Mouse (Mus musculus) limb, embryonic 14.5 days (tissue): ENCODE measurements around the gene Tmem109. TPM values are rescaled to one million over a fixed set of nuclear protein-coding genes. Genes with fewer than 3 reads are reported as not detected.
A peak's percentile ranks its signal among the peaks of the same experiment; 100 is the strongest.

Experiments used
- ATAC-seq: fragments of 200-750 bp; cut with Nextera tagmentation; 2 replicates; pipeline ENCODE4 v1.8.0; 2017; ENCODE audit warnings: low read depth, moderate number of reproducible peaks, moderate TSS enrichment; ENCODE audit not compliant: low FRiP score
- DNase-seq: peaks from one replicate; pipeline ENCODE4 v3.0.0-alpha.2; 2015; ENCODE audit warnings: low spot score
- H3K27ac ChIP-seq: fragments of 300-500 bp; sonication (generic); replicated peaks from 2 replicates; pipeline ENCODE4 v1.5.1; 2014; ENCODE audit warnings: low read depth, mild to moderate bottlenecking, low read length, moderate library complexity, mixed read lengths
- H3K27me3 ChIP-seq: fragments of 300-500 bp; sonication (generic); 2 replicates; pipeline ENCODE4 v1.6.1; 2014; ENCODE audit warnings: low read length, mixed read lengths; ENCODE audit not compliant: control insufficient read depth, insufficient read depth
- H3K36me3 ChIP-seq: fragments of 300-500 bp; sonication (generic); 2 replicates; pipeline ENCODE4 v1.6.1; 2014; ENCODE audit warnings: mild to moderate bottlenecking, low read length, moderate library complexity, mixed read lengths; ENCODE audit not compliant: control insufficient read depth, insufficient read depth
- H3K4me1 ChIP-seq: fragments of 300-500 bp; sonication (generic); 2 replicates; pipeline ENCODE4 v1.6.1; 2014; ENCODE audit warnings: antibody characterized with exemption, low read length, mixed read lengths; ENCODE audit not compliant: control insufficient read depth, insufficient read depth
- H3K4me2 ChIP-seq: fragments of 300-500 bp; sonication (generic); replicated peaks from 2 replicates; pipeline ENCODE4 v1.6.1; 2014; ENCODE audit warnings: low read depth, mild to moderate bottlenecking, low read length, moderate library complexity; ENCODE audit not compliant: severe bottlenecking
- H3K4me3 ChIP-seq: fragments of 300-500 bp; sonication (generic); replicated peaks from 2 replicates; pipeline ENCODE4 v1.5.1; 2014; ENCODE audit warnings: low read length
- H3K9ac ChIP-seq: fragments of 300-500 bp; sonication (generic); 2 replicates; pipeline ENCODE4 v1.6.1; 2014; ENCODE audit warnings: mild to moderate bottlenecking, low read depth, low read length, moderate library complexity; ENCODE audit not compliant: severe bottlenecking
- H3K9me3 ChIP-seq: fragments of 300-500 bp; sonication (generic); 2 replicates; pipeline ENCODE4 v1.6.1; 2016; ENCODE audit warnings: low read length; ENCODE audit not compliant: control insufficient read depth
- POLR2A ChIP-seq: fragments of 200-500 bp; IDR thresholded peaks from 2 replicates; pipeline ENCODE4 v1.8.0; 2012; ENCODE audit warnings: inconsistent platforms, mild to moderate bottlenecking, moderate library complexity, borderline replicate concordance; ENCODE audit not compliant: insufficient read depth, insufficient read length; ENCODE audit errors: extremely low read depth
- WGBS: fragments of 180-500 bp; shearing (Covaris S2); extraction: QIAGEN DNeasy Blood & Tissue Kit; methylation state at CpG from one replicate; pipeline ENCODE4 v1.1.7; 2014; 5-methylcytosine and 5-hydroxymethylcytosine counted together
- polyA plus RNA-seq, 2 experiments: library from polyadenylated mRNA; depleted of rRNA in 1 of 2; stranded (reverse) in 1 of 2; unstranded in 1 of 2; fragments of >200 nt; fragmentation: Nextera tagmentation in 1 of 2; extraction: Ambion mirVana in 1 of 2; gene quantifications; 2 replicates each; pipeline versions ENCODE4 v1.2.1 to v1.2.3; 2012 to 2014

The Tmem109 gene
- polyA plus RNA-seq (2012; rRNA removed): 106 and 124 TPM in 2 replicates
- 126 and 128 TPM in 2 replicates for polyA plus RNA-seq (2014; fragmentation: Nextera tagmentation; extraction: Ambion mirVana)

DNA sequence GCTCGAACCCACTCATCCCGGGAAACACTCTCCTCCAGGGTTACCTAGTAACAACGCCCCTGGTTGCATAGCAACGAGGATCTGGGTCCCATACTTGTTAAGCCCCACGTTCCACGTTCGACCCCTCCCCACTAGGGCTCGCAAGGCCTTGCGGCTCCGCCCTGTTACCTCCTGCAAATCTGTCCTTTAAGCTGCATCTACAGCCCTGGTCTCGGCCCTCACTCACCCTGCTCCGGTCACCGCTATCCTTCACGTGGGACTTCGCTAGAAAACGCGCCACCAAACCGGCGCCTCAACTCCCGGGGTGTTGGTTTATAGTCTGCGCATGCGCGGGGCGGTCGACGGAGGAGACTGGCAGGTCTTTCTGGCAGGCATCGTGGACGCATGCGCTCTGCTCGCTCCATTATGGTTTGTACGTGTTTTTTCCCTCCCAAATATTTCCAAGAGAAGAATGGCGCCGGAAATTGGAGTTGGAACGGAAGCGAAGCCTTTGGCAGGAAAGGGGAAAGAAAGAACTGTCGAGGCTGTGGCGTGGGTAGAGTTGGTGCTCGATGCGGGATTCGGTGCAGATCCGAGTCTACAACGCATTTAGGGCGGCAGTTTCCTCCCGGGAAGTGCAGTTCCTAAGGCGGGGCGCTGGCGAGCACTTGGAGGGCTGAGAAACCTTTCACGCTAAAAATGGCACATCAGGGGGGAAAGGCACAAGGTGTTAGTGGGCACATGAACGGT, at the start of gene Tmem109:
Tmem109 (minus strand) TSS at position 576 of the 729 bp plus-strand sequence.
- H3K27ac ChIP-seq: peak within 1 kb of the TSS; percentile 98
- peaks cover 9% of the 10 kb centered on the region; the same call in 1 of the 2 replicates for H3K9me3 ChIP-seq
- ATAC-seq (peak; percentile 89), DNase-seq (peak; percentile 99)
- H3K4me3 ChIP-seq: peak within 1 kb of the TSS; percentile 51
- peaks cover 3% of the 10 kb centered on the region; the same call in 1 of the 2 replicates for H3K36me3 ChIP-seq
- H3K9ac ChIP-seq: peak within 1 kb of the TSS; percentile 76
- TF ChIP-seq POLR2A: peak; percentile 84; the same call in 1 of the 2 replicates
- peaks cover 13% of the 10 kb centered on the region for H3K4me1 ChIP-seq
- H3K27me3 ChIP-seq: no peaks in the 10 kb centered on the region
- H3K4me2 ChIP-seq: peak within 1 kb of the TSS; percentile 92
- under 1% methylated on average over 49 of the region's 49 CpGs for WGBS

DNA sequence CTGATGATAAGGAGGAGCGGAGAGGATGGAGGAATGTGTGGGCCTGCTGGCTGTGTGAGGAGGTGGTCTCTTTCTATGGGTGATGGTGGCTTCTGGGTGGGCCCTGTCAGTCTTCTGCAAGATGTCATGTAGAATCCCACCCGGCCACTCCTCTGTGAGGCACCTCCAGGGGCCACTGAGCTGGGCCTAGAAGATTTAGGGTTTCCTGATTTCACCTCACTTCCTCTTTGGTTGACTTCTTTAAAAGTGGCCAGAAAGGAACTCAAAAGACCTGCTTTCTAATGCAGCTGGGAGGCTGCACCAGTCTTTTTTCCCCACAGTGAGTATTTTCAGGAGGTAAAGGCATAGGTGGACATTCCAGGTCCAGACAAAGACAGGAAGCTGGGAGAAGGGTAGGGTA, 48.8 kb upstream of the Tmem109 start:
- H3K4me1 ChIP-seq: no peaks in the 10 kb centered on the region
- H3K9me3 ChIP-seq: no peaks in the 10 kb centered on the region
- no peaks in the 10 kb centered on the region for H3K36me3 ChIP-seq
- no peak for DNase-seq
- H3K4me3 ChIP-seq: no peak overlapping the region
- no peak overlapping the region for H3K27ac ChIP-seq
- WGBS: 88% methylated on average over 2 of the region's 2 CpGs
- no peak for ATAC-seq
- H3K4me2 ChIP-seq: no peak overlapping the region
- no peaks in the 10 kb centered on the region for H3K27me3 ChIP-seq
- no peak for TF ChIP-seq POLR2A
- H3K9ac ChIP-seq: no peak overlapping the region

DNA sequence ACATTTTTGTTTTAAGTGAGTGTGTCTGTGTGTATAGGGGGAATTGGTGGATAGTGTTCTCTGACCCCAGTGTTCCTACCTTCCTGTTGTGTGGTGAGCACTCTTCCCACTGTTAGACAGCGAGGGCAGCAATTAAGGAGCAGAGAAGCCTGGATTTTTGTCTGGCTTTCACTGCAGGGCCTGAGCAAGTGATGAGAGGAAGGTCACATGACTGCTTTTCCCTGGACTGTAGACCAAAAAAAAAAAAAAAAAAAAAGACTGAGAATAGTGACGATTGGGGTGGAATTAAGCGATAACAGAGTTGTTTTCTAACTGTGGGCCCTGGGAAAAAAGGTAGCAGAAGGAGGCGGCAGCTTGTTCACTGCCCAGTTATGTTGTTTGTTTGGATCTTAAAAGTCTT, 44.9 kb upstream of the Tmem109 start:
- Histone ChIP-seq H3K9ac (no peak overlapping the region), H3K36me3 (no peaks in the 10 kb centered on the region), H3K27me3 (no peaks in the 10 kb centered on the region), H3K4me2 (no peak overlapping the region), H3K9me3 (no peaks in the 10 kb centered on the region), H3K27ac (peak overlapping the region; percentile 58), H3K4me3 (no peak overlapping the region), H3K4me1 (0 out of 2 replicates have a peak, but pooled peaks cover 4% of the 10 kb centered on the region)
- WGBS: 40% methylated on average over 4 of the region's 4 CpGs
- no peak for TF ChIP-seq POLR2A
- ATAC-seq: peak; percentile 54; the same call in 1 of the 2 replicates
- DNase-seq: no peak

DNA sequence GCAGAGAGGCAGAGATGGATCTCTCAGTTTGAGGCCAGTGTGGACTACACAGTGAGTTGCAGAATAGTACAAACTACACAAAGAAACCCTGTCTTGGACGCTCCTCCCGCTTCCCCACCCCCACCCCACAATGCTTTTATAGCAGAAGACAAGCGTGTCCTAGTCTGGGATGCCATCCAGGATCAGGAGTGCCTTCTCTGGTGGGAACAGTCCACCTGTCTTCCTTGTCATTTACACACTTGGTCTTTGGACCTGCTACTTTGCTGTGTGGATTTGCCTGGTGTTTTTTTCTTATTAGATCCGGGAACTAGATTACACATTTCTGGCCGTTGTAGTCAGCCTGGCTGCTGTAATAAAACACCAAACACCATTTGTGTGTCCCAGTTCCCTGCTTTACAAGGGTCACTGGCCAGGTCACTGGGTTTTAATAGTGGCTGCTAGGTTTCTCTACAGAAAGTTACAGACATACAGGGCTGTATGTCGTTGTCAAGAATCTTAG, 44.4 kb upstream of the Tmem109 start:
- no peaks in the 10 kb centered on the region for H3K9me3 ChIP-seq
- ATAC-seq (peak; percentile 78), DNase-seq (peak; percentile 38)
- no peak overlapping the region for H3K9ac ChIP-seq
- no peaks in the 10 kb centered on the region for H3K36me3 ChIP-seq
- H3K4me2 ChIP-seq: no peak overlapping the region
- H3K4me1 ChIP-seq: 0 out of 2 replicates have a peak, but pooled peaks cover 4% of the 10 kb centered on the region
- 28% methylated on average over 6 of the region's 6 CpGs for WGBS
- H3K27ac ChIP-seq: peak overlapping the region; percentile 58
- H3K27me3 ChIP-seq: no peaks in the 10 kb centered on the region
- H3K4me3 ChIP-seq: no peak overlapping the region
- TF ChIP-seq POLR2A: no peak

DNA sequence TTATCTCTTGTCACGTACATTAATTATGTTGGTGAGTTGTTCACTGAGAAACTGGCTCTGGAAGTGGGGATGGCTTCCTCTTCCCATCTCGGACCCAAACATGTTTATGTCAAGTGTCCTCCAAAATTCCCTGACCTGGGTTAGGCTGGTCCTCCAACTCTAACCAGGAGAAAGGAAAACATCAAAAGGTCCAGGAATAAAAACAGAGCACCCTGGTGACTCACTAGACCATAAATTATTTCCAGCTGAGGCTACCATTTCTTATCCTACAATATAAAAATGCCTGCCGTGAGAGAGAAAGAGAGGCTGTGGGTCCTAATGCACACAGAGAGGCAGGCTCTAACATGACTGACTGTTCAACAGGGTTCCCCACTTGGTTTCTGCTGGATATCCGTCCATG, 42.4 kb upstream of the Tmem109 start:
- no peaks in the 10 kb centered on the region for H3K27me3 ChIP-seq
- H3K4me3 ChIP-seq: no peak overlapping the region
- ATAC-seq: no peak
- TF ChIP-seq POLR2A: no peak
- H3K9me3 ChIP-seq: no peaks in the 10 kb centered on the region
- H3K36me3 ChIP-seq: no peaks in the 10 kb centered on the region
- no peak overlapping the region for H3K4me2 ChIP-seq
- DNase-seq: no peak
- no peak overlapping the region for H3K27ac ChIP-seq
- H3K9ac ChIP-seq: no peak overlapping the region
- WGBS: 35% methylated on average over 4 of the region's 4 CpGs
- 0 out of 2 replicates have a peak, but pooled peaks cover 4% of the 10 kb centered on the region for H3K4me1 ChIP-seq
